Mouse (Mus musculus) adrenal gland, adult 10 weeks (tissue): ENCODE data around the gene Lilra6. TPM values are rescaled to one million over a fixed set of nuclear protein-coding genes. Genes with fewer than 3 reads are reported as not detected.

ENCODE experiments used
- polyA plus RNA-seq: library from polyadenylated mRNA; stranded (reverse); fragments of 350-450 nt; fragmentation: Illumina TruSeq; extraction: RNeasy Lipid Tissue Mini Kit (QIAGEN cat#74804); gene quantifications from one replicate; pipeline ENCODE4 v1.2.3, GENCODE M21; 2014; ENCODE audit warnings: low read depth, low replicate concordance

The Lilra6 gene
- polyA plus RNA-seq = not detected

GRCm38 (mm10) chr7:3915387-3915786 lies at the start of gene Lilra6:
TSS of gene Lilra6 (minus strand) at chr7:3915503.

DNA sequence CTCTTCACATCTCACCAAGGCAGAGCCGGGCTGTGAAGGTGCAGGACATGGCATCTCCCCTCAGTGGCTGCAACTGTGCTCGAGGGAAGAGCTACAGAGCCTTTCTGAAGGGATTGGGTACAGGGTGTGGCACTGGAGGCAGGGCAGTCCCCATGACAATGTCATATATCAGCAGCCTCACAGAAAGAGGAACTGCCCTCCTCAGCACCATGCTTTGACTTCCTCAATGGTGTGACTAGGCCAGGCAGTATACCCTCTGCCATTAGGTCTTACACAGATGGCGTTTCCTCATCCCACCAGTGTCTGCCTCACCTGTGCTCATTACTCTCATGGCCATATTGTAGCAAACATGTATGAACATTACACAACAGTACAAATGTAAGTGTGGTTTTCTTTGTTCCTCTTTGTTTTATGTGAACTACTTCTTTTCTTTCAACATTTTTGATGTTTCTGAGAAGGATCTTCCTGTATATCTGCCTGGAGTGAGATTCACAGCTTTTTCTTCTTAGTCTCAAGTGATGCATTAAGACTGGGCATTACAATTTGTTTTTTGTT lies 17.2 kb downstream of the Lilra6 start, which contains the start of gene Gm14548:
Gene Gm14548, minus strand, starts transcription at position 85 of the 555 bp plus-strand sequence.

Other genes starting within 250 kb of the Lilra6 start
- gene Leng1, start 249.7 kb downstream of the Lilra6 start, polyA plus RNA-seq = 6.0 TPM
- 7.2 TPM for gene Tmc4, start 237.9 kb downstream of the Lilra6 start, polyA plus RNA-seq
- 9.3 TPM for gene Tsen34, start 222.6 kb downstream of the Lilra6 start, polyA plus RNA-seq
- gene Mboat7, start 222.0 kb downstream of the Lilra6 start, polyA plus RNA-seq = 61.1 TPM
- 11.8 TPM for gene Rps9, start 211.5 kb downstream of the Lilra6 start, polyA plus RNA-seq
- 2.7 TPM for gene Pirb, start 195.1 kb downstream of the Lilra6 start, polyA plus RNA-seq
- not detected for gene Gm15448, start 89.8 kb downstream of the Lilra6 start, polyA plus RNA-seq
- 0.58 TPM for gene Pira2, start 70.5 kb downstream of the Lilra6 start, polyA plus RNA-seq
- not detected for gene Gm14548, start 17.4 kb downstream of the Lilra6 start, polyA plus RNA-seq
- gene Lair1, start 147.7 kb upstream of the Lilra6 start, polyA plus RNA-seq = 7.4 TPM
- 1.9 TPM for gene Ttyh1, start 203.9 kb upstream of the Lilra6 start, polyA plus RNA-seq
- gene Leng8, start 221.5 kb upstream of the Lilra6 start, polyA plus RNA-seq = 21.6 TPM
- 0.76 TPM for gene Leng9, start 234.9 kb upstream of the Lilra6 start, polyA plus RNA-seq
- gene Cdc42ep5, start 249.4 kb upstream of the Lilra6 start, polyA plus RNA-seq = not detected